Mouse (Mus musculus) cortical plate, adult 2 months (tissue): ENCODE measurements around the gene Tubb3.

Source experiments
- CTCF ChIP-seq: fragments of 200-500 bp; IDR thresholded peaks from 2 replicates; pipeline ENCODE4 v1.5.1; 2011; ENCODE audit warnings: mild to moderate bottlenecking, control low read depth, low read length; ENCODE audit not compliant: insufficient read depth; ENCODE audit errors: extremely low read depth
- POLR2A ChIP-seq: fragments of 200-500 bp; IDR thresholded peaks from 2 replicates; pipeline ENCODE4 v1.6.1; 2011; ENCODE audit warnings: mild to moderate bottlenecking, low read length, control low read depth; ENCODE audit not compliant: insufficient read depth; ENCODE audit errors: extremely low read depth

DNA sequence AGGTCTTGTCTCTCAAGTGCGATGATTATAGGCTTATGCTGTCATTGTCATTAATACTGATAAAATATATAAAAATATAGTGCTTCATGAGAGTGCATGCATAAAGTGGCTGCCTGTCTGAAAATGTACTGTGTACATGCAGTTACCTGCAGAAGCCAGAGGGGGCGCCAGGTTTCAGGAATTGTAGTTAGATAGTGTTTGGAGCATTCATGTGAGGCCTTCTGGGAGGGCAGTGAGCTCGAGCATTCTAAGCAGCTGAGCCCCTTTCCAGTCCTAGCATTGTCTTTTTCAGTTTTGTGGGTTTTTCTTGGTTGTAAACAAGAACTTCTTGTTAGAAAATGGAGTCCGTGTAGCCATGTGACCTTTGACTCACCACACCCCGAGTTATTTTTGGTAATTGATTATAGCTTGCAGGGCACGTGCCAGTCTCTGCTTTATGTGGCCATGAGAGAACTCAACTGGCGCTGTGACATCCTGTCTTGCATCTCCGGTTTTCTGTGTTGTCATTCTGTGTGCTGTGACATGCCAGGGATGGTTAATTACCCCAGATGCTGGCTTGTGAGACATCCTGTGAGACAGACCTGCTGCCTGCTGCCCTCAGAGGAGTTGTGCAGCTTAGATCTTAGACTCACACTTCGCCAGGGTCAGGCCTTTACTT, 26.2 kb upstream of the Tubb3 start:
- TF ChIP-seq CTCF: peak; percentile 32; the same call in 1 of the 2 replicates
- TF ChIP-seq POLR2A: no peak
